Mouse (Mus musculus) large intestine, adult 2 months (tissue): Measurements from ENCODE around the gene Slx4ip. TPM values are rescaled to one million over a fixed set of nuclear protein-coding genes. Genes with fewer than 3 reads are reported as not detected.

Experiments used
- DNase-seq: peaks from one replicate; pipeline ENCODE4 v3.0.0-alpha.2; 2012; ENCODE audit warnings: low read depth, low spot score
- WGBS: fragments of 180-500 bp; shearing (Covaris S2); methylation state at CpG from one replicate; pipeline ENCODE4 v1.1.7; 2018; 5-methylcytosine and 5-hydroxymethylcytosine counted together
- polyA plus RNA-seq: library from polyadenylated mRNA; depleted of rRNA; stranded (reverse); fragments of >200 nt; gene quantifications from 2 replicates; pipeline ENCODE4 v1.2.3, GENCODE M21; 2012

The Slx4ip gene
- polyA plus RNA-seq, 1 experiment: 0.98 TPM

- no peak for DNase-seq
- 94% methylated on average over 2 of the region's 2 CpGs for WGBS
Observed at GRCm38 (mm10) chr2:137014423-137014822, 123.4 kb downstream of the Slx4ip start.

GRCm38 (mm10) chr2:137044122-137044521, 153.1 kb downstream of the Slx4ip start:
- whole genome bisulfite sequencing: 90% methylated on average over 2 of the region's 2 CpGs
- DNase-seq: no peak

GRCm38 (mm10) chr2:137049367-137049766, 158.3 kb downstream of the Slx4ip start:
- DNase-seq: no peak
- WGBS: 56% methylated on average over 2 of the region's 2 CpGs

GRCm38 (mm10) chr2:137049906-137050305, 158.9 kb downstream of the Slx4ip start:
- WGBS: 58% methylated on average over 1 of the region's 1 CpGs
- no peak for DNase-seq

GRCm38 (mm10) chr2:137063829-137064228, 172.8 kb downstream of the Slx4ip start:
- WGBS: 100% methylated on average over 1 of the region's 1 CpGs
- no peak for DNase-seq

- DNase-seq: no peak
- WGBS: 89% methylated on average over 3 of the region's 3 CpGs
Observed at GRCm38 (mm10) chr2:137064513-137064912, 173.5 kb downstream of the Slx4ip start.

GRCm38 (mm10) chr2:137067479-137068110, 176.6 kb downstream of the Slx4ip start:
- DNase-seq: no peak
- WGBS: 75% methylated on average over 10 of the region's 10 CpGs

- WGBS: 73% methylated on average over 16 of the region's 16 CpGs
- no peak for DNase-seq
Observed at GRCm38 (mm10) chr2:137073473-137074312, 182.7 kb downstream of the Slx4ip start.

- 48% methylated on average over 2 of the region's 2 CpGs for WGBS
Observed at GRCm38 (mm10) chr2:137074313-137074620, 183.2 kb downstream of the Slx4ip start.

GRCm38 (mm10) chr2:137078771-137079170, 187.8 kb downstream of the Slx4ip start:
- 72% methylated on average over 4 of the region's 4 CpGs for WGBS
- no peak for DNase-seq

More at GRCm38 (mm10) chr2:137074313-137074620, 183.2 kb downstream of the Slx4ip start:
- no peak for DNase-seq

- WGBS: 31% methylated on average over 10 of the region's 10 CpGs
- DNase-seq: no peak
Observed at GRCm38 (mm10) chr2:137079721-137080320, 188.8 kb downstream of the Slx4ip start.

GRCm38 (mm10) chr2:137080468-137080867, 189.4 kb downstream of the Slx4ip start:
- no peak for DNase-seq
- WGBS: 54% methylated on average over 6 of the region's 6 CpGs

- DNase-seq: no peak
- WGBS: 92% methylated on average over 7 of the region's 7 CpGs
Observed at GRCm38 (mm10) chr2:137081001-137081400, 190.0 kb downstream of the Slx4ip start.

GRCm38 (mm10) chr2:137082896-137083620, 192.0 kb downstream of the Slx4ip start:
- 85% methylated on average over 24 of the region's 24 CpGs for WGBS
- DNase-seq: no peak

GRCm38 (mm10) chr2:137085257-137085656, 194.2 kb downstream of the Slx4ip start:
- no peak for DNase-seq
- WGBS: 78% methylated on average over 8 of the region's 8 CpGs

- no peak for DNase-seq
- 90% methylated on average over 14 of the region's 14 CpGs for WGBS
Observed at GRCm38 (mm10) chr2:137086621-137087395, 195.8 kb downstream of the Slx4ip start.

GRCm38 (mm10) chr2:137087705-137088104, 196.7 kb downstream of the Slx4ip start:
- 79% methylated on average over 6 of the region's 6 CpGs for WGBS
- DNase-seq: no peak

- 84% methylated on average over 11 of the region's 11 CpGs for WGBS
- DNase-seq: no peak
Observed at GRCm38 (mm10) chr2:137091766-137092522, 200.9 kb downstream of the Slx4ip start.
